ENCODE assay signal across 1 mouse cellular context in the genomic region with DNA sequence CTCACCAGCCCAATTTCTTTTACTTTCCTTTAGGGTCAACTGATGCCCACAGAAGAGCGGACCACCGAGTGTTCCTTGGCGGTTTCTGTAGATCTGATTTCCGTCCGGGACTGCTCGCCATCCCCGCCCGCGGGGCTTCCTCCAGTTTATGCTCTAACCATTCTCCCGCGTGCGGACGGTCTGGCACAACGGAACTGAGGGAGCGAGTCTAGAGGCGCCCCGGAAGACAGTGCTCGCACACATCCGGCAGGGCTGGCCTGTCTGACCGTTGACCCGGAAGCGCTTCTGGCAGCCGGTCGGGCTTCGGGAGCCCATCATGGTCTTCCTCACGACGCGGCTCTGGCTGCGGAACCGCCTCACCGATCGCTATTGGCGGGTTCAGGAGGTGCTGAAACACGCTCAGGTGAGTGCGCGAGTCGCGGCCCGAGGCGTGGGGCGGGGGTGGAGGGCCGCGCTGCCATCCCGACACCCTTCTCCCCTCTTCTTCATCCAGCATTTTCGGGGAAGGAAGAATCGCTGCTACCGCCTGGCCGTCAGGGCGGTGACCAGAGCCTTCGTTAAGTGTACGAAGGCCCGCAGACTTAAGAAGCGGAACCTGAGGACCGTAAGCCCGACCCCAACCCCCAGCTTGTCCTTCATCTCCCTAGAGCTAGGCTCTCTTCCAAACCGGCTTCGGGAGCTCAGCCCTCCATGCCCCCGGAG.
TF ChIP-seq lines count a peak whose summit lies in the region.

No protein-coding gene starts in this region.

TF ChIP-seq in myocyte, 11 proteins besides CTCF, POLR2A, EP300 and RAD21:
- TF ChIP-seq MAX (IDR thresholded peaks at IDR 0.05; ENCODE audit: low read depth) = no peak
- TF ChIP-seq SRF (IDR thresholded peaks at IDR 0.05; ENCODE audit: control insufficient read depth, insufficient read length, low read depth) = no peak
- peak in 1 of 3 experiments; percentile 28 for TF ChIP-seq MYOG (IDR thresholded peaks at IDR 0.05; ENCODE audit: control insufficient read depth in 1 of 3, insufficient read depth in 1 of 3, insufficient read length in 2 of 3, low read depth in 2 of 3)
- TF ChIP-seq POLR2AphosphoS2 (IDR thresholded peaks at IDR 0.05; ENCODE audit: insufficient read length, low read depth) = peak; percentile 72
- no peak for TF ChIP-seq TCF12 (IDR thresholded peaks at IDR 0.05; ENCODE audit: insufficient read depth, poor library complexity, severe bottlenecking)
- TF ChIP-seq TCF3 (IDR thresholded peaks at IDR 0.05; ENCODE audit: insufficient read length, low read depth) = no peak
